Mouse (Mus musculus): Measurements from ENCODE around the gene Olfr483.

The Olfr483 gene

GRCm38 (mm10) chr7:108100549-108100948 lies at the start of gene Olfr483:
Gene Olfr483, plus strand, starts transcription at chr7:108100849.
- in situ Hi-C loops (cut with MseI, MboI): no loop called here

- in situ Hi-C loops (cut with MseI, MboI): no loop called here
Measured at GRCm38 (mm10) chr7:108067246-108067645, 33.4 kb upstream of the Olfr483 start, which contains the start of gene Olfr480. Gene Olfr480, minus strand, starts transcription at chr7:108067346.

DNA sequence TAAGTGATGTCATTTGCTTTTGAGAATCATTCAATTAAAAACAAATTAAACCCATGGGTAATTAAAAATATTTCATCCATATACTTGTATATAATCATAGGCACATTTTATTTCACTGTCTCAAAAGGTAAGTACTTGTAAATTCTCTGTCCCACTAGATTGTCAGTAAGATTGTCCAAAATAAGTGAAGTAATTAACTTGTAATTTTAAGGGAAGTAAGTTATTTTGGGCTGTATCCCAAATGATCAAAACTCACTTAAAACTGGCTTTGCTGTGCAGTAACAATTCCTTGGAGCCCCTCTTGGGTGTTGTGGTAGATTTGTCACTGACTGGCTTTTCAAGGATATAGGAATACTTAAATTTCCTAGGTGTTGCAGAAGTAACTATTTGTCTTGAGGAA lies 21.1 kb upstream of the Olfr483 start, which contains the start of gene Olfr481:
TSS of gene Olfr481 (plus strand) at position 301 of the 400 bp plus-strand sequence.
- in situ Hi-C loops (cut with MseI, MboI): no loop called here

GRCm38 (mm10) chr7:108097486-108097885 lies 3.2 kb upstream of the Olfr483 start, which contains the start of gene Olfr482:
Gene Olfr482, minus strand, starts transcription at chr7:108097586.
- in situ Hi-C loops (cut with MseI, MboI): no loop called here

DNA sequence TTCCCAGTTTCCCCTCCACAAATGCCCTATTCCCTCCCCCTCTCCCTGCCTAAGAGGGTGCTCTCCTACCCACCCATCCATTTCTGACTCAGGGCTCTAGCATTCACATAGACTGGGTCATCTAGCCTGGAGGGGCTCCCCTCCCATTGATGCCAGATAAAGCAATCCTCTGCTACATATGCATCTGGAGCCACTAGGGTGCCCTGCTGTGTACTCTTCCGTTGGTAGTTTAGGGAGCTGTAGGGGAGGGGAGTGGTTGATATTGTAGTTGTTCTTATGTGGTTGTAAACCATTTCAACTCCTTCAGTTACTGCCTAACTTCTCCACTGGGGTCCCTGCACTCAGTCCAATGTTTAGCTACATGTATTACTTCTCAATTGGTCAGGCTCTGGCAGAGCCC lies 20.0 kb downstream of the Olfr483 start:
- in situ Hi-C loops (cut with MseI, MboI): no loop called here

- in situ Hi-C loops (cut with MseI, MboI): no loop called here
Measured at GRCm38 (mm10) chr7:108121416-108121815, 20.8 kb downstream of the Olfr483 start.

- in situ Hi-C loops (cut with MseI, MboI): no loop called here
Measured at GRCm38 (mm10) chr7:108127349-108127748, 26.7 kb downstream of the Olfr483 start, which contains the start of gene Olfr484. Gene Olfr484, minus strand, starts transcription at chr7:108127449.
